Mouse (Mus musculus) embryonic facial prominence, embryonic 13.5 days (tissue): ENCODE data around the gene Gfi1b. TPM values are rescaled to one million over a fixed set of nuclear protein-coding genes. Genes with fewer than 3 reads are reported as not detected.

ENCODE experiments used
- ATAC-seq: fragments of 200-750 bp; cut with Nextera tagmentation; 2 replicates; pipeline ENCODE4 v1.8.0; 2017; ENCODE audit warnings: low read depth; ENCODE audit not compliant: insufficient number of reproducible peaks, insufficient read depth, low FRiP score, low TSS enrichment
- H3K27ac ChIP-seq: fragments of 300-500 bp; sonication (generic); 2 replicates; pipeline ENCODE4 v1.5.1; 2015; ENCODE audit warnings: moderate library complexity, mild to moderate bottlenecking, inconsistent platforms
- H3K27me3 ChIP-seq: fragments of 300-500 bp; sonication (generic); 2 replicates; pipeline ENCODE4 v1.6.1; 2015; ENCODE audit warnings: mild to moderate bottlenecking, inconsistent platforms
- H3K36me3 ChIP-seq: fragments of 300-500 bp; sonication (generic); 2 replicates; pipeline ENCODE4 v1.6.1; 2015; ENCODE audit warnings: mild to moderate bottlenecking, inconsistent platforms
- H3K4me1 ChIP-seq: fragments of 300-500 bp; sonication (generic); 2 replicates; pipeline ENCODE4 v1.6.1; 2015; ENCODE audit warnings: inconsistent platforms
- H3K4me2 ChIP-seq: fragments of 300-500 bp; sonication (generic); 2 replicates; pipeline ENCODE4 v1.6.1; 2015; ENCODE audit warnings: moderate library complexity, mild to moderate bottlenecking, inconsistent platforms
- H3K4me3 ChIP-seq: fragments of 300-500 bp; sonication (generic); 2 replicates; pipeline ENCODE4 v1.5.1; 2015; ENCODE audit warnings: mild to moderate bottlenecking, inconsistent platforms
- H3K9ac ChIP-seq: fragments of 300-500 bp; sonication (generic); 2 replicates; pipeline ENCODE4 v1.6.1; 2015; ENCODE audit warnings: mild to moderate bottlenecking, inconsistent platforms
- H3K9me3 ChIP-seq: fragments of 300-500 bp; sonication (generic); 2 replicates; pipeline ENCODE4 v1.6.1; 2016; ENCODE audit warnings: inconsistent platforms
- WGBS: fragments of 180-500 bp; shearing (Covaris S2); methylation state at CpG from one replicate; pipeline ENCODE4 v1.1.7; 2015; ENCODE audit warnings: mixed read lengths; 5-methylcytosine and 5-hydroxymethylcytosine counted together
- polyA plus RNA-seq: library from polyadenylated mRNA; unstranded; fragments of >200 nt; fragmentation: Nextera tagmentation; extraction: Ambion mirVana; gene quantifications from 2 replicates; pipeline ENCODE4 v1.2.1, GENCODE M21; 2015

The Gfi1b gene
- 0.77 and 0.84 TPM in 2 replicates for polyA plus RNA-seq

DNA sequence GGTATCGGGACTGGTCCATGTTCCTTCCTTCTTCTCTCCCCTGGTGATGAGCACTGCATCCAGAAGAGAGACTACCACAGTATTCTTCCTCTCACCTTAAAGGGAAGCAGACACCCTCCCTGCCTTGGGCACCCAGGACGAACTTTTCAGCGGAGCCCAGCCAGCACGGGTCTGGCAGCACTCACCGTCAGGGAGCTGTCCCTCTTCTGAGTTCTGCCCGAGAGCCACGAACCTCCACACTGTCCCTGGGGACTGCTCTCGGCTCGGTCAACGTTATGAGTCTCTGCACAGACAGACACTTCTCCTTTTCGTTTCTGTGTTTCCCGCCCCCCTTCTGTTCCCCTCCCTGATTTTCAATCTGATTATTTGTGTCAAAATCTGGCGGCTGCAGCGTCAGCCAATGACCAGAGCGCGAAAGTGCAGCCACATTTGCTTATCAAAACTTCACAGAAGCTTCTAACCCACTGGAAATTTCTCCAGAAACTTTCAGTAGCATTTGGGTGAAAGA, at the start of gene Gfi1b:
Gene Gfi1b (minus strand): TSS at position 319 of the 508 bp plus-strand sequence.
- Histone ChIP-seq H3K4me2 (peak within 1 kb of the TSS; percentile 27), H3K27me3 (peaks cover 30% of the 10 kb centered on the region), H3K27ac (no peak within 1 kb of the TSS), H3K4me1 (0 out of 2 replicates have a peak, but pooled peaks cover 4% of the 10 kb centered on the region), H3K4me3 (0 out of 2 replicates have a peak within 1 kb of the TSS, but pooled peaks have one; percentile 1), H3K9ac (no peak within 1 kb of the TSS), H3K36me3 (no peaks in the 10 kb centered on the region), H3K9me3 (no peaks in the 10 kb centered on the region)
- no peak for ATAC-seq
- WGBS = 5% methylated on average over 16 of the region's 16 CpGs

DNA sequence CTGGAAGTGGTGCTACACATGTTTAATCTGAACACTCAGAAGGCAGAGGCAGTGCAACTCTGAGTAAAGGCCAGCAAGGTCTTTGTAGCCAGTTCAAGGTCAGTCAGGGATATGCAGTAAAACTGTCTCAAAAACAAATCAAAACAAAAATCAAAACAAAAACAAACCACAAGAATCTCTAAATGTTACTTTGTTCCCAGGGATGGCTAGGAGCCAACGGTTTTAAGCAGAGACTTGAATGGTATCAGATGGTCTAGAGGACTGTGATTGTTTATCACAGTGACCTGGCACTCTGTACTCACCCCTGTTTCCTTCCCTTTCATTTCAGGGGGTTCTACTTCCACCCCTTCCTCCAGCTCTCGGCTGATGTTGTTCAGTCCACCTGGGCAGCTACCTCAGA, 49.7 kb upstream of the Gfi1b start:
- Histone ChIP-seq H3K4me2 (no peak overlapping the region), H3K9ac (no peak overlapping the region), H3K4me1 (no peaks in the 10 kb centered on the region), H3K27ac (no peak overlapping the region), H3K4me3 (no peak overlapping the region), H3K27me3 (no peaks in the 10 kb centered on the region), H3K9me3 (no peaks in the 10 kb centered on the region), H3K36me3 (peaks cover 96% of the 10 kb centered on the region)
- 77% methylated on average over 2 of the region's 2 CpGs for WGBS
- no peak for ATAC-seq

DNA sequence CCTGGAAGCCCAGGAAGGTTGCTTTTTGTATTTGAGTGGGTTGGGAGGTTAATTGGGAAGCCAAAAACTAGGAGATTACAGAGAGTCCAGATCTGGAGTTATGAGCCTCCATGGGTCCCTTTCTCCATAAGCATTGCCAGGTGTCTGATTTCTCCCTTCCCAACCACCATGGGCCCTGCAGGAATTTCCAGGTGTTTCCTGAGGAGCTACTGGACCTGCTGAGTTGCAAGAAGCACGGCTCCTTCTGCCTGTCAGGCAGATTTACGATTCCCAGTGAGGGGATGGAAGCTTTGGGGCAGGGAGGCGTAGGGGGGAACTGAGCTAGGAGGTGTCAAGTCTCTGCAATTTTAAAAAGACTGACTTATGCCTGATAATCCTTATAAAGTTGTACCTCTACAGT, 44.0 kb upstream of the Gfi1b start:
- Histone ChIP-seq H3K4me2 (no peak overlapping the region), H3K9me3 (no peaks in the 10 kb centered on the region), H3K4me1 (no peaks in the 10 kb centered on the region), H3K9ac (no peak overlapping the region), H3K27me3 (no peaks in the 10 kb centered on the region), H3K36me3 (peaks cover 95% of the 10 kb centered on the region), H3K27ac (no peak overlapping the region), H3K4me3 (no peak overlapping the region)
- WGBS = 82% methylated on average over 3 of the region's 3 CpGs
- no peak for ATAC-seq

DNA sequence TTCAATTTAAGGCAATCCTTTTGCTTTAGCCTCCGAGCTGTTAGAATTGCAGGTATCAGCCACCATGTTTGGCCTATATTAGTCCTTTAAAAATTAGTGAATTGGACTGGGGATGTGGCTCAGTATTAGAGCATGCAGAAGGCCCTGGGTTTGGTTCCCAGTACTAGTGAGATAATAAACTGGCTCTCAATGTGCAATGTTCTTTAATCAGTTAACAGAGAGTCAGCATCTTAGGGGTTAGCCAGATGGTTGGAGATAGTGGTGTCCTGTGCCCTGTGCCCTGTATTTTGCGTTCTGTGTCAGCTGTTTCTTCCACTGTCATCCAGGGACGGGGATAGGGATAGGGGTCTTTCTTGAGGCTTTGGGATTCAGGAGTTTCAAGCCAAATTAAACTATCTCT, 41.1 kb upstream of the Gfi1b start:
- H3K9ac ChIP-seq = no peak overlapping the region
- no peaks in the 10 kb centered on the region for H3K4me1 ChIP-seq
- H3K36me3 ChIP-seq = peaks cover 95% of the 10 kb centered on the region
- WGBS = 88% methylated on average over 3 of the region's 3 CpGs
- no peak overlapping the region for H3K4me3 ChIP-seq
- no peak for ATAC-seq
- H3K4me2 ChIP-seq = no peak overlapping the region
- H3K9me3 ChIP-seq = no peaks in the 10 kb centered on the region
- no peaks in the 10 kb centered on the region for H3K27me3 ChIP-seq
- H3K27ac ChIP-seq = no peak overlapping the region

DNA sequence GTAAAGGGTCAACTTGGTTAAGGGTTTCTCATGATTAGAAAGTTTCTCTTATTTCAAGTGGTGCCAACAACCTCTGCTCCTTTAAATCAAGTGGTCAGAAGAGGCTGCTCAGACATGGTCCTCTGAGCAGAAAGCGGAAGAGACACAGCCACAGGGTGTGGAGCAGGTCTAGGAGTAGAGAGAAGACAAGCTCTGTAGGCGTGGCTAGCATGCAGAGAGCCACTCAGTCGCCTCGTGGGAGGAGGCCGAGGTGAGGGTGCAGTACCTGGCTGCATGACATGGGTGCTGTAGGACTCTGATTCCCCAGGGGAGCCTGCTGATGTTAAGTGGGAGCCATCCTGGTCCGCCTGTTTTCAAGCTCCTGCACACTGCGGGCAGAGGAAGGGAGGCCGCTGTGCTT, 34.4 kb upstream of the Gfi1b start:
- H3K4me2 ChIP-seq = no peak overlapping the region
- 77% methylated on average over 8 of the region's 8 CpGs for WGBS
- no peak for ATAC-seq
- H3K36me3 ChIP-seq = peaks cover 63% of the 10 kb centered on the region
- no peaks in the 10 kb centered on the region for H3K4me1 ChIP-seq
- H3K9ac ChIP-seq = no peak overlapping the region
- no peak overlapping the region for H3K27ac ChIP-seq
- H3K9me3 ChIP-seq = no peaks in the 10 kb centered on the region
- H3K27me3 ChIP-seq = no peaks in the 10 kb centered on the region
- no peak overlapping the region for H3K4me3 ChIP-seq

DNA sequence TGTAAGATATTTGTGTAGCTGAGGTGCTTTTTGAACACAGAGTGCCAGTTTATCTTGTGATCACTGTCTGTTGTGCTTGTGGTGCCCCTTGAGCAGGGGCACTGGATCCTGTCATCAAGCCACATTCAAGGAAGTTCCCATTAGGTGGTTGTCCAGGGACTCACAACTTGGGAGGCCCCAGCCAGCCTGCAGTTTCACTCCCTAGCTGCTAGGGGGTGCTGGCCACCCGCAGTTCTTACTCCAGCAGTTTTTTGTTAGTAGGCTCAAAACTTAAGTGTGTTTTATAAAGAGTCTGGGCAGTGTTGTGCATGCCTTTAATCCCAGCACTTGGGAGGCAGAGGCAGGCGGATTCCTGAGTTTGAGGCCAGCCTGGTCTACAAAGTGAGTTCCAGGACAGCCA, 32.5 kb upstream of the Gfi1b start:
- Histone ChIP-seq H3K4me3 (no peak overlapping the region), H3K9ac (no peak overlapping the region), H3K27ac (no peak overlapping the region), H3K36me3 (peaks cover 43% of the 10 kb centered on the region), H3K4me2 (no peak overlapping the region), H3K27me3 (no peaks in the 10 kb centered on the region), H3K9me3 (no peaks in the 10 kb centered on the region), H3K4me1 (no peaks in the 10 kb centered on the region)
- ATAC-seq = no peak
- WGBS = 68% methylated on average over 2 of the region's 2 CpGs

DNA sequence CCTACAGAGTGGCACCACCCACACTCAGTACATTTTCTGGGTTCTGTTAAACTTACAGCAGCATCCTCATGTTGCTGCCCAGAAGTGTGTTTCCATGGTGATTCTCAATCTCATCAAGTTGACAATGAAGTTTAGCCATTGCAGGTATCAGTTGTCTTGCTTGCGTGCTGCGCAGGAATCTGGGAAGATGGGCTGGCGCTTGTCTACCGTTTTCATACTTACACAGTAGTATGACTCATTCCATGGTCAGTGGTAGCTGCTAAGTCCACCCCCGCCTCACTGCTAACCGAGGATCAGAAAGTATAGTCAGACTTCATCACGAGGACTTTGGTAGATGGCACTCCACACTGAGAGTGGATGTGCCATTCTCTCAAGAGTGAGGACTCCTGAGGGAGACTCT, 31.6 kb upstream of the Gfi1b start:
- no peaks in the 10 kb centered on the region for H3K4me1 ChIP-seq
- H3K4me3 ChIP-seq = no peak overlapping the region
- peaks cover 34% of the 10 kb centered on the region for H3K36me3 ChIP-seq
- ATAC-seq = no peak
- H3K27ac ChIP-seq = no peak overlapping the region
- no peak overlapping the region for H3K9ac ChIP-seq
- no peaks in the 10 kb centered on the region for H3K9me3 ChIP-seq
- no peak overlapping the region for H3K4me2 ChIP-seq
- H3K27me3 ChIP-seq = no peaks in the 10 kb centered on the region
- WGBS = 93% methylated on average over 7 of the region's 7 CpGs

DNA sequence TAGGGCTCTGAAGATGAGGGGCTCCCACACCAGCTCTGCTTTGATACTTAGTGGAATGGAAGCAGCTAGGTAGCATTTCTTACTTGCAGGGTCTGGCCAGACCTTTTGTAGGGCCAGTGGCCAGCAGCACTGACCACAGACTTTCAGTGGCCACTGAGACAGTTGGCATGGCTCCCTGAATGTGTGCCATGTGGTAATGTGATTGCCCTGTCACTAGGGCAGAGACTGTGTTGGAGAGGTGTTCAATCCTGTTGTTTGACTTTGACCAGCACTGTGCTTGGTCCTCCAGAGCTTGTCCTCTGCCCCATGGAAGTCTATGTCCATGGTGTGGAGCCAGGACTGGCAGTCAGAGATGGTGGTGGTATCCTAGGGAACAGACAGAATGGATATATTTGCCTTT, 28.7 kb upstream of the Gfi1b start:
- Histone ChIP-seq H3K9ac (no peak overlapping the region), H3K36me3 (peaks cover 11% of the 10 kb centered on the region), H3K4me1 (no peaks in the 10 kb centered on the region), H3K27me3 (no peaks in the 10 kb centered on the region), H3K4me2 (no peak overlapping the region), H3K27ac (no peak overlapping the region), H3K4me3 (no peak overlapping the region), H3K9me3 (no peaks in the 10 kb centered on the region)
- ATAC-seq = no peak

DNA sequence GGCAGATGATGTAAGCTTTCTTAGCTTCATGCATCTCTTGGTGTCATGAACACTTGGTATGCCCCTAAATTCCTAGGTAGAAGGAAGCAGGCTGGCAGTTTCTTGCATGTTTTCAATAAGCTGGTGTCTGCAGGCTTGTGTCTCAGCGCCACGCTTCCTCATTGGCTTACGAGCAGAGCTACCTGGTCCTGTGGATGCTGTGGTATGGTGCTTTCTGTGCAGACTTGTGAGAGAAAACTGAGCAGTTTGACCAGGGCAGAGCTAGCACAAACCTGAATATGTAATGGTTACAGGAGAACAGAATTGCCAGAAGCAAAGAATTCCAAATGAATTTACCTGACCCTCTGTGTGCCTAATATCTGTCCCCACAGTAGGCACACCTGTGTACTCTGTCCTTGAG, 21.3 kb upstream of the Gfi1b start:
- no peaks in the 10 kb centered on the region for H3K36me3 ChIP-seq
- H3K9me3 ChIP-seq = no peaks in the 10 kb centered on the region
- ATAC-seq = no peak
- H3K27ac ChIP-seq = no peak overlapping the region
- 63% methylated on average over 3 of the region's 3 CpGs for WGBS
- H3K27me3 ChIP-seq = no peaks in the 10 kb centered on the region
- no peak overlapping the region for H3K4me3 ChIP-seq
- H3K4me1 ChIP-seq = peaks cover 30% of the 10 kb centered on the region
- H3K4me2 ChIP-seq = 0 out of 2 replicates have a peak overlapping the region, but pooled peaks have one; percentile 88
- H3K9ac ChIP-seq = 0 out of 2 replicates have a peak overlapping the region, but pooled peaks have one; percentile 27

DNA sequence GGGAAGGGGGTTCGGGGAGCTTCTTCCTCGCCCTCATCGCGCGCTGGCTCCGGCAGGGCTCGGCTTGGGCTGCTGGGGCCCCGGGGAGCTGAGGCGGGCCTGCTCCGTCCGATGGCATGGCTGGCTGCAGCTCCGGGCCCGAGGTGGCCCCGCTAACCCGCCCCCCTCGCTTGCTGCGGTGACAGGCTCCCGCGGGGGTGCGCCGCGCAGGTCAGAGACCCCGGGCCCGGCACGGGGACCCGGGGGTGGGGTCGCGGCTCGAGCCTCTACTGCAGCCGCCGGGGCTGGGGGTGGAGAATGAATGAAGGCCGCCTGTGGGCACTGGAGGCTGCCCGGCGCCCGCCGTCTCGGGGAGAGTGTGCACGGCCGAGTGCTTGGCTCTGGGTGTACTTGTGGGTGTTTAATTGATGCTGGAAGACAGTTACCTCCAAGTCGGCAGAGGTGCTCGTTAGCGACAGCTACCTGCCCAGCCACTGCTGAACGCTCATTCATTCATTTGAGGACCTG, 19.7 kb upstream of the Gfi1b start:
- Histone ChIP-seq H3K9me3 (no peaks in the 10 kb centered on the region), H3K9ac (peak overlapping the region; percentile 94), H3K4me3 (peak overlapping the region; percentile 100), H3K4me1 (peaks cover 32% of the 10 kb centered on the region), H3K4me2 (peak overlapping the region; percentile 88), H3K36me3 (no peaks in the 10 kb centered on the region), H3K27me3 (no peaks in the 10 kb centered on the region), H3K27ac (peak overlapping the region; percentile 92)
- under 1% methylated on average over 43 of the region's 43 CpGs for WGBS
- ATAC-seq = peak; percentile 49

DNA sequence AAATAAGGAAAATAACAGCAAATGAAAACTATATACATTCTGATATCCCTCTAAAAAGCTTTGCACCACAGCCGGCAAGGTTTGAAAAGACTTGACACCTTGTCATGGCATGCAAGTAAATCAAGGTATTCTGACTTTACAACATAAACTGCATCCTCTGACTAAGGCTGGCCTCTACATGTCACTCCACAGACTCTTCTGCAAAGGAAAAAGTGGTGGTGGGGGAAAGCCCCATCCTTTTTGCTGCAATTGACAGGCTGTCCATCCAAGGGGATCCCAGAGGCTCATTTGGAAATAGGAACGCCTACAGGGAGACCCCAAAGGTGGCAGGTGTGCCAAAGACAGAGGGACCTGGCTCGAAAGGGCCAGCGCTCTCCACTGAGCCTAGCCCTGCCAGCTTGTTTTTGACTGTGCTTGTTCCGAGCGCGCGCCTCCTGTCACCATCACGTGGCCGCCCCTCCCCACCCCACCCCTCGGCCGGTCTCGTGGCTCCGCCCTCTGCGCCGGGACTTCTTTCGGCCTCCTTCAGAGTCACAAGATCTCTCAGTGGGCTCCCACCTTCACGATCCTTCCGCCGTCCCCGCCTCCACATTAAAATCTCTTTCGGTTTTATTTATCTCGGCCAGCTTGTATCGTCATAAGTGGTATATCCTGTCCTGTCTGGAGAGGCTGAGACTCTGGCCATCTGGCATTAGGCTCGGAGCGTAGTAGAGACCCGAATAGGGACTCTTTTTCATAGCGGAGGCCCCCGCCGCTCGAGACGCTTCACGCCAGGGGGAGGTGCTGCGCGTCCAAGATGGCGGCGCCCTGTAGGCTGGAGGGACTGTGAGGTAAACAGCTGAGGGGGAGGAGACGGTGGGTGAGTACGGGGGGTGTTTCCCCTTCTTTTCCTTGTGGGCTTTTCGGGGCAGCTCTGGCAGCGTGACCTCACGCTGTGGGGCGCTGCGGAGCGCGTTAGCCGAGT, 19.0 kb upstream of the Gfi1b start, which contains the start of gene Tsc1:
Gene Tsc1 (plus strand): TSS at position 768 of the 964 bp plus-strand sequence.
- no peaks in the 10 kb centered on the region for H3K27me3 ChIP-seq
- no peaks in the 10 kb centered on the region for H3K9me3 ChIP-seq
- H3K27ac ChIP-seq = peak within 1 kb of the TSS; percentile 92
- H3K4me1 ChIP-seq = peaks cover 32% of the 10 kb centered on the region
- H3K4me2 ChIP-seq = peak within 1 kb of the TSS; percentile 88
- no peaks in the 10 kb centered on the region for H3K36me3 ChIP-seq
- peak within 1 kb of the TSS; percentile 100 for H3K4me3 ChIP-seq
- H3K9ac ChIP-seq = peak within 1 kb of the TSS; percentile 94
- peak; percentile 94 for ATAC-seq
- WGBS = 2% methylated on average over 44 of the region's 47 CpGs

DNA sequence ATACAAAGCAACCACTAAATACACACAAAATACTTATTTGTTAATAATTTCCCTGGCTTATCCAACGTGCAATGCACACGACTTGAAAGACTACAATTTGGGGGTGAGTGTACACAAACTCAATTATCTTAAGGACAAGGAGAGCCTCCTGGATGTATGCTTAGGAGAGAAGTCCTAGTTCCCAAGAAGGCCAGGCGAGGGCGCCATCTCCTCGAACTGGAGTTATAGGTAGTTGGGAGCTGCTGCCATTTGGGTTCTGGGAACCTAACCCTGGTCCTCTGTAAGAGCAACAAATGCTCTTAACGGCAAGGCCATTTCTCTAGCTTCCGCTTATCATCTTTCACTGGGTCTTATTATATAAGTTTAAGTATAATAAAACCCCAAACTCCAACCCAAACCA, 18.0 kb upstream of the Gfi1b start:
- no peaks in the 10 kb centered on the region for H3K36me3 ChIP-seq
- H3K4me3 ChIP-seq = no peak overlapping the region
- no peaks in the 10 kb centered on the region for H3K9me3 ChIP-seq
- H3K4me2 ChIP-seq = no peak overlapping the region
- H3K4me1 ChIP-seq = peaks cover 32% of the 10 kb centered on the region
- H3K27me3 ChIP-seq = no peaks in the 10 kb centered on the region
- H3K9ac ChIP-seq = no peak overlapping the region
- ATAC-seq = no peak
- no peak overlapping the region for H3K27ac ChIP-seq
- 52% methylated on average over 7 of the region's 7 CpGs for WGBS
